Mouse (Mus musculus) lung, postnatal 0 days (tissue): ENCODE results near the gene Olfr1555-ps1. TPM values are rescaled to one million over a fixed set of nuclear protein-coding genes. Genes with fewer than 3 reads are reported as not detected.
"Not testable (repeated sequence)": the region's sequence is repeated elsewhere in the genome, so short reads cannot be mapped to it uniquely, and the experiment has no call there.

Source experiments
- ATAC-seq: fragments of 200-750 bp; cut with Nextera tagmentation; 2 replicates; pipeline ENCODE4 v1.8.0; 2017; ENCODE audit warnings: moderate library complexity
- DNase-seq: peaks from one replicate; pipeline ENCODE4 v3.0.0-alpha.2; 2016; ENCODE audit warnings: low spot score
- H3K27ac ChIP-seq: fragments of 300-500 bp; sonication (generic); 2 replicates; pipeline ENCODE4 v1.5.1; 2014; ENCODE audit warnings: antibody characterized with exemption, mild to moderate bottlenecking, low read length, mixed read lengths
- H3K27me3 ChIP-seq: fragments of 300-500 bp; sonication (generic); replicated peaks from 2 replicates; pipeline ENCODE4 v1.6.1; 2014; ENCODE audit warnings: low read length, mixed read lengths; ENCODE audit not compliant: insufficient read depth
- H3K36me3 ChIP-seq: fragments of 300-500 bp; sonication (generic); 2 replicates; pipeline ENCODE4 v1.6.1; 2014; ENCODE audit warnings: low read length, mixed read lengths; ENCODE audit not compliant: insufficient read depth
- H3K4me1 ChIP-seq: fragments of 300-500 bp; sonication (generic); 2 replicates; pipeline ENCODE4 v1.6.1; 2014; ENCODE audit warnings: antibody characterized with exemption, low read depth, low read length, mixed read lengths; ENCODE audit not compliant: insufficient read depth
- H3K4me2 ChIP-seq: fragments of 300-500 bp; sonication (generic); replicated peaks from 2 replicates; pipeline ENCODE4 v1.6.1; 2014; ENCODE audit warnings: low read depth, mild to moderate bottlenecking, low read length, moderate library complexity, mixed read lengths
- H3K4me3 ChIP-seq: fragments of 300-500 bp; sonication (generic); 2 replicates; pipeline ENCODE4 v1.5.1; 2014; ENCODE audit warnings: low read depth, low read length
- H3K9ac ChIP-seq: fragments of 300-500 bp; sonication (generic); replicated peaks from 2 replicates; pipeline ENCODE4 v1.6.1; 2014; ENCODE audit warnings: low read depth, mild to moderate bottlenecking
- H3K9me3 ChIP-seq: fragments of 300-500 bp; sonication (generic); 2 replicates; pipeline ENCODE4 v1.6.1; 2016; ENCODE audit warnings: low read length, mixed read lengths
- CTCF ChIP-seq: IDR thresholded peaks from 2 replicates; pipeline ENCODE4 v1.5.1; 2016; ENCODE audit warnings: antibody characterized with exemption, mild to moderate bottlenecking
- EP300 ChIP-seq: IDR thresholded peaks from 2 replicates; pipeline ENCODE4 v1.6.1; 2016; ENCODE audit warnings: antibody characterized with exemption, mild to moderate bottlenecking, control low read depth
- WGBS: fragments of 180-500 bp; shearing (Covaris S2); extraction: QIAGEN DNeasy Blood & Tissue Kit; methylation state at CpG from one replicate; pipeline ENCODE4 v1.1.7; 2014; 5-methylcytosine and 5-hydroxymethylcytosine counted together
- polyA plus RNA-seq: library from polyadenylated mRNA; unstranded; fragments of >200 nt; fragmentation: Nextera tagmentation; extraction: Ambion mirVana; gene quantifications from 2 replicates; pipeline ENCODE4 v1.2.1, GENCODE M21; 2015

Olfr1555-ps1 gene
- polyA plus RNA-seq = not detected in 2 replicates

- H3K36me3 ChIP-seq, H3K27me3 ChIP-seq, H3K4me1 ChIP-seq, DNase-seq, H3K9me3 ChIP-seq, ATAC-seq, H3K9ac ChIP-seq, H3K4me2 ChIP-seq, H3K27ac ChIP-seq, H3K4me3 ChIP-seq: not testable (repeated sequence)
- WGBS = 7% methylated on average over 1 of the region's 1 CpGs
Observed at GRCm38 (mm10) chr19:12170062-12170599, at the start of gene Olfr1555-ps1. Gene Olfr1555-ps1, minus strand, starts transcription at chr19:12170112.

- WGBS = 80% methylated on average over 1 of the region's 1 CpGs
- Histone ChIP-seq H3K9ac (no peak within 1 kb of the TSS), H3K9me3 (no peaks in the 10 kb centered on the region), H3K4me2 (no peak within 1 kb of the TSS), H3K27me3 (no peaks in the 10 kb centered on the region), H3K4me1 (no peaks in the 10 kb centered on the region), H3K27ac (no peak within 1 kb of the TSS), H3K4me3 (no peak within 1 kb of the TSS), H3K36me3 (no peaks in the 10 kb centered on the region)
- no peak for ATAC-seq
- no peak for DNase-seq
- no peak for TF ChIP-seq EP300
Observed at GRCm38 (mm10) chr19:12200334-12200733, 30.4 kb upstream of the Olfr1555-ps1 start, which contains the start of gene Olfr1431. Gene Olfr1431, plus strand, starts transcription at chr19:12200634.

GRCm38 (mm10) chr19:12199076-12199475 lies 29.2 kb upstream of the Olfr1555-ps1 start:
- not testable (repeated sequence) for DNase-seq, H3K9ac ChIP-seq, H3K9me3 ChIP-seq, ATAC-seq, H3K4me1 ChIP-seq, H3K4me3 ChIP-seq, H3K36me3 ChIP-seq, H3K27ac ChIP-seq, H3K27me3 ChIP-seq, H3K4me2 ChIP-seq
- 77% methylated on average over 4 of the region's 4 CpGs for WGBS

- not testable (repeated sequence) for H3K9me3 ChIP-seq, H3K9ac ChIP-seq, DNase-seq, H3K36me3 ChIP-seq, H3K4me1 ChIP-seq, H3K4me3 ChIP-seq, H3K27ac ChIP-seq, ATAC-seq, H3K4me2 ChIP-seq, H3K27me3 ChIP-seq
- WGBS = 70% methylated on average over 5 of the region's 5 CpGs
Observed at GRCm38 (mm10) chr19:12175431-12175830, 5.5 kb upstream of the Olfr1555-ps1 start.

- no peaks in the 10 kb centered on the region for H3K27me3 ChIP-seq
- TF ChIP-seq EP300 (no peak), CTCF (no peak)
- H3K27ac ChIP-seq = no peak overlapping the region
- no peak overlapping the region for H3K4me2 ChIP-seq
- no peak for DNase-seq
- ATAC-seq = no peak
- H3K4me1 ChIP-seq = no peaks in the 10 kb centered on the region
- H3K9ac ChIP-seq = no peak overlapping the region
- 83% methylated on average over 3 of the region's 3 CpGs for WGBS
- H3K36me3 ChIP-seq = no peaks in the 10 kb centered on the region
- no peak overlapping the region for H3K4me3 ChIP-seq
- no peaks in the 10 kb centered on the region for H3K9me3 ChIP-seq
Observed at GRCm38 (mm10) chr19:12145452-12145851, 24.5 kb downstream of the Olfr1555-ps1 start.

- no peak overlapping the region for H3K27ac ChIP-seq
- 82% methylated on average over 1 of the region's 1 CpGs for WGBS
- no peak overlapping the region for H3K4me3 ChIP-seq
- no peaks in the 10 kb centered on the region for H3K36me3 ChIP-seq
- H3K9me3 ChIP-seq = no peaks in the 10 kb centered on the region
- no peak overlapping the region for H3K4me2 ChIP-seq
- H3K4me1 ChIP-seq = no peaks in the 10 kb centered on the region
- DNase-seq = no peak
- TF ChIP-seq CTCF = no peak
- TF ChIP-seq EP300 = no peak
- ATAC-seq = no peak
- no peak overlapping the region for H3K9ac ChIP-seq
- no peaks in the 10 kb centered on the region for H3K27me3 ChIP-seq
Observed at GRCm38 (mm10) chr19:12143356-12143755, 26.6 kb downstream of the Olfr1555-ps1 start.

- no peak overlapping the region for H3K27ac ChIP-seq
- TF ChIP-seq EP300 = no peak
- peak; percentile 66 for TF ChIP-seq CTCF
- WGBS = 20% methylated on average over 2 of the region's 2 CpGs
- ATAC-seq = no peak
- H3K27me3 ChIP-seq = no peaks in the 10 kb centered on the region
- no peak overlapping the region for H3K4me3 ChIP-seq
- H3K9me3 ChIP-seq = no peaks in the 10 kb centered on the region
- H3K4me1 ChIP-seq = no peaks in the 10 kb centered on the region
- DNase-seq = peak; percentile 58
- H3K9ac ChIP-seq = no peak overlapping the region
- H3K36me3 ChIP-seq = no peaks in the 10 kb centered on the region
- no peak overlapping the region for H3K4me2 ChIP-seq
Observed at GRCm38 (mm10) chr19:12134289-12134688, 35.6 kb downstream of the Olfr1555-ps1 start.
